Mouse (Mus musculus): ENCODE measurements around the gene Prg2.
A peak's percentile ranks its signal among the peaks of the same experiment; 100 is the strongest.

The Prg2 gene

DNA sequence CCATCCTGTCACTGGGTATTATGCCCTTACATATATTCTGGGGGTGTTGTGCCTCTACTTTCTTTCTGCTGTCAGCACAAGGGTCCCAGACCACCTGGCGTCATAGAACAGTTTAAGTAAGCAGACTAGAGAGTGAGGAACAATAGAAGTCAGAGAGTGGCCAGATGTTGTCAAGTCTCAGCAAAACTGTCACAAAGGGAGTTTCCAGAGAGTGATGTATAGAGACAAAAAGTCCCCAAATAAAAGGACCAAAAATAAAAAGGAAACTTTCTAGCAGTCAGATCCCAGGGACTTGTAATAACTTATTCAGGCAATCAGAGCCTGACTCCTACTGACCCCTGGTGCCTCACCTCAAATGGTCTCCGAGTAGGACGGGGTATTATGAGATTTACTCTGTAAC, 18.4 kb upstream of the Prg2 start:
- DNase-seq (ENCODE audit: low read depth) = no peak

DNA sequence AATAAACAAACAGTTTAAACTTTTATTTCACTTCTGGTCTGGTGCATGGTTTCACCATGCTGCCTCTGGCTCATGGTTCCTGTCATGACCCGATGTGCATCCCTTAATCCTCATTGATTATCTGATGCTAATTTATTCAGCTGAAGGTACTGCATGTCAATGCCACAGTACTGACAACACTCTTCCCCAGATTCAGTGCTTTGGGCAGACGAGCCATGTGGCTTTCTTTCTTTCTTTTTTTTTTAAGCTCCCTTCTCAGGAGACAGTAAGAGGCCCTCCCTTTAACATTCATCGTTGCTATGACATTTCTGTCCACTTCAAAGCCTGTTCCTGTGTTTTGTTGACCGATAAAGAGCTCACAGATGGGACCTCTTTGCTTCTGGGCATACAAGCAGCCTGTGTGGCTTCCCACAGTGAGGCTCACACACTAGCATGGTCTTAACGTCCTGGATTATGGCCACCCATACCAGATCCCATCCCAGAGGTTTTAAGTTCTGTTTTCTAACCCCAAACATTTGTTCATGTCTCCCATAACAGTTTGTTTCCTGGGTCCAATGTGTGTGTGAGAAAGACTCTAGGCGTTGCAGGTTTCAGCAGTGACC, 17.3 kb upstream of the Prg2 start:
- no peak for DNase-seq (ENCODE audit: low read depth)

DNA sequence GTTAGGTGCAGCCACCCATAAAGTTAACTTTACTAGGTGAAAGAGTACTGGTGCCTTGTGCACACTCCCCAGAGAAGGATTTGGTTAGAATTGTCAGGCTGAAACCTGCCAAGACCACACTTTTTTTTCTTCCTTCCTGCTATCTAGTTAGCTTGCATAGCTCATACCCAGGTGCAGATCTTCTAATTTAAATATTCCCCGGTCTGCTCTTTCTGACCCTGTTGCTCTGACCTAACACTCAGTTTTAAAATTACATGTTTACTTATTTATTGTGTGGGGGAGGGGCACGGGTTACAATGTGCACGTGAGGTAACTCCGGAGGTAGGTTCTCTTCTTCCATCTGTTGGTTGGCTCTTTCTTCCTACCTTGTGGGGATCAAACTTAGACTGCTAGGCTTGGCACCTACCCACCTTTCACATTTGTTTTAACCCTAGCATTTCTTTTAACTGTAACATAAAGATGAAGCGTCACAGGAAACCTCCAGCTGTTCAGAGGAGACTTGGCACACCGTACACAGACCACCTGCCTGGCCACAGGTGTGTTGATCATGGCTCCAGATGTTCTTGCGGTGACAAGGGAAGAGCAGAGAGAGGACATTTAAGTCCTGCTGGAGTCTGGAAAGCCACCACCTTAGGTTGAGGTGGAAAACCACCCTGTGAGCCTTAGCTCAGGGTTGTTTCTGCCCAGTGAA, 16.0 kb upstream of the Prg2 start:
- no peak for DNase-seq (ENCODE audit: low read depth)

DNA sequence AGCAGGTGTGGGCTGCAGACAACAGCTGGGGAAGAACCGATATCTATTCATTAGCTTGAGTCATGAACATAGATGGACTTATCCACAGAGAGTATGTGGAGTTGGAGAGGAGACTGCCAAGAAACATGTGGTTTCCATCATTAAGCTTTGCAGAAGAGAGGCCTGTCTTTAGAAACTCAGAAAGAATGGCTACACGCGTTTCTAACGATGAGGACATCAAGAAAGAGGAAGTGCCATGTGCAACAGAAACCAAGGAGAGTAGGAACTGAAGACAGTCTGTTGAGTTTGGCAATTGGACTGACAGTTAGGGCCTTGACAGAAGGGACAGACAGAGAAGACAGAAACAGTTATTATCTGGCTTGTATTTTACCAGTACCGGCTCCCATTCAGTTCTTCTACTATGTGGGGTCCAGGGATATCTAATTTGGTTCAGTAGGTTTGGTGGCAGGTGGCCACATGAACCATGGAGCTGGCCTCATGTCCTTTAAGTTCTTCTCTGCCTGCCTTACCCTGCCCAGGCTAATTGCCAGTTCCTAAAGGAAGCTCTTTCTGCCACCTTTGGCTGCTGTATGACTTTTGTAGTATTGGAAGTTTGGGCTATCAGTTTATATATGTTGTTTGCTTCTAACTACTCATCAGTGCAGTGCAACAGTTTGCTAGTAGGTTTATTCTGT, 12.8 kb upstream of the Prg2 start:
- DNase-seq (ENCODE audit: low read depth) = peak; percentile 70

DNA sequence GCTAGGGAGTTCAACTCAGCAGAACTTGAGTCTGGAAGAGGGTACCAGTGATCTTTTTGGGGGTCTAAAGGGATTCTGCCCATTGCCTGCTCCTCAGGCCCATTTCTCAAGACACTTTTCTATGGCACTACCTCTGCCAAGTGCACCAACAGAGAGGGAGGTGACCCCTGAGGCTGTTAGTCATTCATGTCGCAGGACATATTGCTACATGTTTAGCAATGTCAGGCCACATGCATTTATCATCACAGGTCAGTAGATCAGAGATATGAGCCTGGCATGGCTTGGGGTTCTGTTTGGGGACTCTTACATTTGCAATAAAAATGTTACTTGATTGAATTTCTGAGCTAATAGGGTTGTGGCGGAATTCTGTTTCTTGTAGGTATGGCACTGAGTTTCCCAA, 4.7 kb upstream of the Prg2 start:
- peak; percentile 33 for DNase-seq (ENCODE audit: low read depth)

DNA sequence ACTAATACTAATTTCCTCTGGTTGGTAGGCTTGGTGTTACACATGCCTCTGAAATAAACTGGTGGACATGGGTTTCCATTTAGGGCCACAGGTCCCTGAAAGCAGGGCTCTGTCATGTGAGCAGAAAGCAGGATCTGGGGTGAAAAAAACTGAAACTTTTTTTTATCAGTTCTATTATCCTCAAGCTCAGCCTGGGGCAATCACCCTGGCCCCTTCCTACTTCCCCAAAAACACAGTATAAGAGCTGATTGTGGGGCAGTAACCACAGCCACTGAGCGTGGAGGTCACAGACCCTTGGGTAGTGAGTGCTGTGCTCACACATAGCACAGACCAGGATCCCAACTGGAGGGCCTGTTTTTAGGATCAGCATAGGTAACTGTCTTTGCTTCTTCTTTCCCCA, 7.7 kb downstream of the Prg2 start, which contains the start of gene Prg3:
TSS of gene Prg3 (plus strand) at position 286 of the 400 bp plus-strand sequence.
- peak; percentile 19 for DNase-seq (ENCODE audit: low read depth)

DNA sequence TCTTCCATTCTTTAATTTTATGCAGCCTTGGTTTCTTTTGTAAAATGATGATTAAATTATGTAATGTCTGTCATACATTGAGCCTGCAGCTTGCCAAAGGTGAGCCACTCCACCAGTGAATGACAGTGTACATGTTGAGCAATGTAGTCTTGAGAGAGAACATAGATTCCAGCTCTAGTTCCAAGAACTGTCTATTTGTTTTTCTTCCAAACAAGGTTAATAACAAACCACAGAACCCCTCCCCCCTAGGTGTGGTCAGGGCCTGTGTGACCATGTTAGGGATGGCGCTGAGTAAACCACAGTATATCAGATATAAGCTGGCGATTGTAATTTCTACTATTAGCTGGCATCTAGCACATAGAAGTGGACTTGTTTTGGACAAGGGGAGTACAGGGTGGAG, 16.1 kb downstream of the Prg2 start:
- peak; percentile 17 for DNase-seq (ENCODE audit: low read depth)

DNA sequence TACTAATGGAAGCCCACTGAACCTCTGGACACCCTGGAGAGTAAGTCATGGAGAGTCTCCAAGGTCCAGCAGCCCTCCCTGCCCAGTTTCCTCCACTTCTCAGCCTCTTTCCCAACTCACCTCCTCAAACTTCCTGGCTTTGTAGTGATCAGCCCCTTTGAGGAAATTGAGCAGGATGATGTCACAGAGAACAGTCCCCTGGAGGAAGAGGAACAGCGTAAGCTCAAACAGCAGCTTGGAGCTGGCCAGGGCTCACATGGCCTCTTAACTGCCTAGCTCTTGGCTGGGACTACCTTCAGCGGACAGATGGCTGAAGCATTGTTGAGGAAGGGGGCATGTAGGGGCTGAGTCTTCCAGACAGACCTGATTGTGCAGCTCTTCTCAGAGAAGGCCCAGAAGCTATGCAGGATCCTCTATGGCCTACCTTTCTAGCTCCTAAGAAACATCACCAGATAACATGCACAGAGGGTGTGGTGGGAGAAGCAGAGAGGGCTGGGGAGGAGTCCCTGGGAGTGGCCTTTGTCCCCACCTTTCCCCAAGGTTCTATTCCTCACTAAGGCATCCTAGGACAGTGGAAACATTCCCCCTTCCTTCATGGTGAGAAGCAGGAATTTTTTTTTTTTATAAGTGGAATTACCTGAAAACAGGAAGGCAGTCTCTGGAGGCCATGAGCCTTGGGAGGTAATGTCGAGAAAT, 19.4 kb downstream of the Prg2 start:
- peak; percentile 21 for DNase-seq (ENCODE audit: low read depth)

DNA sequence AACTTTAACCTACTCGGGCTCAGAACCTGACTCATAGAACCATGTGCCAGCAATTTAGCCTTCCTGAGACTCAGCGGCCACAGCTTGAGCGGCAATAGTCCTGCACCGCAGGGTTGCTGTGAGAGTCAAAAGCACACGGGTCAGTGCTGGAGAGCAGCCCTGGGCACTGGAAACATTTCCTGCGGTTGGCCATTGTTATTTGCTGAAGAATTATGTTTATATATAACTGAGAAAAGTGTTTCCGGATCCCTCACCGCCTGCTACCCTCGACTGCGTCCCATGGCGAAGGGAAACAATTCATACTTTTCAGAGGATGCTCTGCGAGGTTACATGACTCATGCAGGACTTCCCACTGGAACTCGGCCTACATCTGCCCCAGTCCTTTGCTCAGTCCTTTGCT, 21.2 kb downstream of the Prg2 start:
- no peak for DNase-seq (ENCODE audit: low read depth)

DNA sequence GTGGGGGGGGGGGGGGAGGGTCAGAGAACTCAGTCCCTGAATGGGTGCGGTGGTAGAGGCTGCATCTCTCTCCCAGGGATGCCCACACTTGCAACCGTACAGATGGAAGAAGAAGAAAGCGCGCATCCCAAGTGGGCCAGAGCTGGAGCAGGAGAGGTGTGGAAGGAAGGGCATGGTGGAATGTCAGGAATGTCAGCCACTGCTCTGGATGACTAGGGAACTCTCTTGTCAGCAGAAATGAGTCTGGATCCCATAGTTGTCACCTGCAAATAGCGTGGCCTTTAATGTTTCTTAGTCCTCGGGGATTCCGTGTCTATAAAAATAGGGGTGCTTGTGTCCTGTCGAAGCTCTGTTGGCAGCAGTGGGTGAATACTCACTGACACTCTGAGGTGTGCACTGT, 22.3 kb downstream of the Prg2 start:
- DNase-seq (ENCODE audit: low read depth) = no peak

DNA sequence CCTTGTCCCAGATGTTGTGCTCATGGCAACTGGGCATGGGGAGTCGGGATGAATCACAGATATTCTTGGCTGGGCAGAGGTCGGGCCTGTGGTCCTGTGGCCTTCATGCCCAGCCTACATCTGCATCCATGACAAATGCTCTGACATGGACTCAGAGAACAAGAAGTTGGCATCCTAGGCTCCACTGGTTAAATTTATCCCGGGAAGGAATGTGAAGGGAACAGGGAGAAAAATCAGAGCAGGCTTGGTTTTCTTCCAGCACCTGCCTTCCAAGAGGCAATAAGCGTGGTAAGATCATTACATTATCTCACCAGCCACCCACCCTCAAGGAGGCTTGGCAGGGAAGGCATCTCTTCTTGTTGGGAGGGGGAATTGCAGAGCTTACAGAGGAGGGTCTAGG, 24.1 kb downstream of the Prg2 start:
- no peak for DNase-seq (ENCODE audit: low read depth)

DNA sequence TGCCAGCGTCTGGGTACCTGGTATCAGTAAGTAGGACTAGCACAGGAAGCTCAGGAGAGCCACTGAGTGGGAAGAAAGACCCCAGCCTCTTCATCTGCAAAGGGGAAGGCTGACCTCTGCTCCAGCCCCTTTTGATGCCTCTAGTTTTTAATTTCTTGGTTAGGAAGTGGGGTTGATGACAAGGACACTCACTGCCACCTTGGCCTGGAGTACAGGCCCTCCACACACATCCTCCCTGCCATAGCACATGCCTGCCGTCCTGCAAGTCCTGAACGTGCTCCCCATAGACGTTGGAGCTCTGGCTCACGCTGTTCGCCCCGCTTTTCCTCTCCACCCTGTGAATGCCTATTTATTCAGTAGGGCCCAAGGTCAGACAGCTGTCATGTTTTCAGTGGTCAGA, 26.3 kb downstream of the Prg2 start:
- DNase-seq (ENCODE audit: low read depth) = no peak

DNA sequence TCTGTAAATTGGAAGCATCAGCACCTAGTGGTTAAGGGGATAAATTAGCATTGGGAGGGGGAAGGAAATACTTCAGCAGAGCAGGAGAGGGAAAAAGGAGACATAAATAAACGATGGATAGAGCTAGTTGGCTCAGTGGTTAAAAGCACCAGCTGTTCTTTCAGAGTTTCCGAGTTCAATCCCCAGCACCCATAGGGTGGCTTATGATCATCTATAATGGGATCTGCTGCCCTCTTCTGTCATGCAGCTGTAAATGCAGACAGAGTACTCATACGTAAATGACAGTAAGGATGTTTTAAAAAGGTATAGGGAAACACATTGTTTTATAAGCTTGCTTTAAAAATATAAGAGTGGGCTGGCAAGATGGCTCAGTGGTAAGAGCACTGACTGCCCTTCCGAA, 27.5 kb downstream of the Prg2 start:
- DNase-seq (ENCODE audit: low read depth) = peak; percentile 64

DNA sequence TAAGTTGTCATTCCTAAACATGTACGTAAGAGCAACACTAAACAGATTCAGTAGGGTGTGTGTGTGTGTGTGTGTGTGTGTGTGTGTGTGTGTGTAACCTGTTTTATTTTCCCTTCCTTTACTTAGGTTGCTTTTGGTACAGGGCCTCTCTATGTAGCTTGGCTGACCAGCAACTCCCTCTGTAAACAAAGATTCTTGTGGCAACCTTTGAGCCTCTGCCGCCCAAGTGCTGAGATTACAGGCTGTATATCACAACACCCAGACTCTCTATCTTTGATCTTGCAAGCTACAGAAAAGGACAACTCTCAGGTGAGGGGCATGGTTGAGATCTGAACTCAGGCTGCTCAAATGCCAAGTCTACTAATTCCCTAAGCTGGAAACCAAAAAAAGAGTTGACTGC, 29.0 kb downstream of the Prg2 start:
- DNase-seq (ENCODE audit: low read depth) = no peak

DNA sequence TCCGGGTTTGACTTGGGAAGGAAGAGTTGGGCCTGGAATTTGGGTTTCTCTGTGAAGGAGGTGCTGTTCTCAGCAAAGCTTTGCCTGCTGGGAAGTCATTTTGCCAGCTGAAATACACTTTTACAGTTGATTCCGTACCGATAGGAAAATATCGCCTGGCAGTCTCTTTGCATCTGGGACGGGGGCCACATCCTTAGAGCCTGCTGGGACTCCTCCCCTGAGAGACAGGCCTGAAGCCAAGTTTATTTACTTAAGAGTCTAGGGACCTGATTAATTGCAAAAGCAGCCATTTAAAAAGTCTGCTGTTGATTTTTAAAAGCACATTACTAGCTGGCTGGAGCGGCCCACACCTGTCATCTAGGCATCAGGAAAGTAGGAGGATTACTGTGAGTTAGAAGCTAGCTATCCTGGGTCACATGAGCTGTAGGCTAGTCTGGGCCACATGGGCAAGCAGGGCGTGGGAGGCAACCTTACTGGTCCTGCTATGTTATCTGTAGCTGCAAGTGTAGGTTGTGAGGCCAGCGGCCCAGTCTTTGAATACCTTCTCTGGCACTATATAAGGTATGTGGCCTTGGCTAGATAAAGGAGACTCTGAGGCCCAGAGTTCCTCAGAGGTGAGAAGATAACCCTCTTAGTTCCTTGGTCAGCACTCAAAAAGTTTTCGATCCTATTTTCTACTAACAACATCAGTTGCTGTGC, 31.8 kb downstream of the Prg2 start:
- DNase-seq (ENCODE audit: low read depth) = no peak

DNA sequence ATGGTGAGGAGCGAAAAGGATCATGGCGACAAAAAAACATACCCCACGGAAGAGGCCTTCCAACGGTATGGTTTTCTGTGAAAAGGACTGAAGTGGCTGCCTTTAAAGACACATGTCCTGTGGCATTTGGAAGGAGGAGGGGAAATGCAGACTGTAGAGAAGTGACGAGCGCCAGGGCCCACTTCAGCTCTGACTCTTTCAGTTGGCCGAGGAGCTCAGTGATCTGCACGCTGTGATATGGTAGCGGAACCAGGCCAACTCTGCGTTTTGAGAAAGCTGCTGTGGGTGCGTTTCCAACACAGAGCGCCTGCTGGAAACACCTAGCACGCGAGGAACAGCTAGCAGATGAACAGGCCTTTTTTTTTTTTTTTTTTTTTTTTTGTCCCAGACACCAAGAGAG, 32.4 kb downstream of the Prg2 start:
- no peak for DNase-seq (ENCODE audit: low read depth)

DNA sequence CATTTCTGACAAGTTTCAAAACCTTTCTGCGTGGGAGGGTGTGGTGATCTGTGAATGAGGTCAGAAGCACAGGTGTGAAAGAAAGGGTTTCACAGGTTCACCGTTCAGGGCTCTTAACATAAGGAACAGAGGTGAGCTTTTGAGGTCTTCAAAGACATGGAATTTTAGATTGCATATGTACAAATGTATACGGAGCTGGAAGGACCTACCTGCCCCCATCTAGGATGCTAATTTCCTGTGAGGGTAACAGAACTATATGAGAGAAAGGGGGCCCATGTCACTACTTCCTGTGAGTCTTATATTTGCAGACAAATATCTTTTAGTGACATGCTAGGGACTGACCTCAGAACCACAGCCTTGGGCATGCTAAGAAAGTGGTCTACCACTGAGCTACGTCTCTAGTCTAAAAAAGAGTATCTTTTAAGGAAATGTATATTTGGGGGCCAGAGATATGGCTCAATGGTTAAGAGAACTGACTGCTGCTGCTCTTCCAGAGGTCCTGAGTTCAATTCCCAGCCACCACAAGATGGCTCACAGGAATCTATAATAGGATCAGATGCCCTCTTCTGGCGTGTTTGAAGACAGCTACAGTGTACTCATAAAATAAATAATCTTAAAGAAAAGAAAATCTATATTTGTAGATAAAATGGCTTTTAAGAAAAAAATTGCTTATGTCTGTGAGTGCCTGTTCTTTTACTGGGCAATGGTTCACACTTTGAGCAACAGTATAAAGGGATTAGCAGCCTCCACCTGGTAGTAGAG, 33.7 kb downstream of the Prg2 start:
- DNase-seq (ENCODE audit: low read depth) = peak; percentile 32

DNA sequence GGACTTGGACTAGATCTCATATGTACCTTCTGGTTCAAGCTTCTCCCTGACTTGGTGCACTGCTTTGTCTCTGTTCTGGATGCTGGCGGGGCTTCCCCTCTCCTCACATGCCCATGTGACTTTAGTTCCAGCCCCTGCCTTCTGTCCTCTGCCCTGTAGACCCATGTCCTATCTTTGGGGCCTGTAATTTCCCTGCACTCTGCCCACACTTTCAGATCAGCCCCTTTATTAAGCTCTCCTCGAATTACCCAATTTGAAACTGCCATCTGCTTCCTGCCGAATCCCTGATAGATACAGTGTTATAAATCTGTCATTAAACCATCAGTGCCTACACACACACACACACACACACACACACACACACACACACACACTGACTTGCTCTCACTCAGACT, 34.3 kb downstream of the Prg2 start:
- DNase-seq (ENCODE audit: low read depth) = peak; percentile 12

DNA sequence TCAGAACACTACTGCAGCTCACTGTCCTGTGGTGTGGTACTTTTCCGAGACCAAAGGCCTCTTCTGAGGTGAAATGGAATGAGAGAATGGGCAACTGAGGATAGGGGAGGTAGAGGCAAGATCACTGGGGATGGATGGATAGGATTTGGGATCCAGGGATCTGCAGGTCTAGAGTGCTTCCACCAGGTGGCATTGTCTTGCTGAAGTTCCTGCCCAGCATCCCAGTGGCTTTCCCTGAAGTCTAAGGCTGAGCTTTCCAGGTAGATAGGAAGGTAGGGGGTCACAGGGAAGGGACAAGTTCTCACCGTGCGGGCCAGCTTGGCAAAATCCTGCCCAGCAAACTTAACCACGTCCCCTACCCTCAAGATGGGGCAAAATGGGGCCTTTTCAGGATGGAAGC, 41.8 kb downstream of the Prg2 start:
- no peak for DNase-seq (ENCODE audit: low read depth)

DNA sequence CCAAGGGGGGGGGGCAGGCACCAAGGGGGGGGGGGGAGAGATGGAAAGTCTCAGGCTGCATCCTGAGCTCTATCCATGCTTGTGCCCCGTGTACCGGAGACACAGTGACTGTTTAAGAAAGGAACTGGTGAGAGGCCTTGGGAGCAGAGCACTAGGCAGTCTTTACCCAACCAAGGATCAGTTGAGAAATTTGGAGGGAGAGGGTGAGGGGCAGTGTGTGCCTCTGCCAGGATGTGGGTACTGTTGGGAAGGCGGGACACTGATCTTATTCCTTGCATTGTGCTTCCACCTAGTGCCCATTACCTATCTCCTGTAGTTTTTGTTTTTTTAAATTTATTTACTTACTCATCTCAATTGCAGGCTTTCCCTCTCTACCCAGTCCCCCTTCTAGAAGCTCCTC, 45.9 kb downstream of the Prg2 start:
- DNase-seq (ENCODE audit: low read depth) = peak; percentile 21

DNA sequence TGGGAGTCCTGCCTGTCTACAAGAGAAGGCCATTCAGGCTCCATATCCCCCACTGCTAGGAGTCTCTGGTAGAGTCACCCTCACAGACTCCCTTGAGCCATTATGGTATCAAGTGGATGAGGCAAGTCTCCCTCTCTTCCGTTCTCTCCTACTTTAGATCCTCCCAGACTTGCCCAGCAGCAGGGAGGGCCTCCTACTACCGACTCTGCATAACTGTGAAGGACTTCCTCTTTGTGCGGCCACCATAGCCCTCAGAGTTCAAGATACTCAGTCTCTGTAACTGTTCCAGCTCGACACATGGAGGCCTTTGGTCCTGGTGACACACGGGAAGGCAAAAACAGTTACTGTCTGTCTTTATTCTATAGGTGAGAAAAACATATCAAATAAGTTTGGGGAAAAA, 47.0 kb downstream of the Prg2 start:
- DNase-seq (ENCODE audit: low read depth) = peak; percentile 55

DNA sequence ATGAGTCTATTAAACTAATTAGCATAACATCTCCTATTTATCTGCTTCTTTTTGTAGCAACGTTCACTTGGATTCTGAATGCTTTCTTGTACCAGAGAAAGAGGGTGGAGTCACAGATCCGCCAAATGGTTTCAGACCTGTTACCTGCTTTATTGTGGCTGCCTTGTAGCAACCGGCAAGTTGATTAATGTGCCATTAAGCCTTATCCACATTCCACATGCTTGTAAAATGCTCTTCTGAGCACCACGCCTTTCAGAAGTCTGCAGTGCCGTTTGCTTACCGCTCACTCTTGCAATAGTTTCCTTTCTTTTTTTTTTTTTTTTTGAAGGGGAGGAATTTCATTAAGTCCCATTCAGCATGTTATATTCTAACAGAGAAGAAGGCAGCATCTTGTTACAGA, 49.6 kb downstream of the Prg2 start:
- DNase-seq (ENCODE audit: low read depth) = no peak
